Mouse (Mus musculus) lung, postnatal 36 days (tissue): ENCODE results near the gene Psenen.

ENCODE experiments used
- DNase-seq: peaks from one replicate; pipeline ENCODE4 v3.0.0; 2022; ENCODE audit warnings: mixed read lengths

The Psenen gene

DNA sequence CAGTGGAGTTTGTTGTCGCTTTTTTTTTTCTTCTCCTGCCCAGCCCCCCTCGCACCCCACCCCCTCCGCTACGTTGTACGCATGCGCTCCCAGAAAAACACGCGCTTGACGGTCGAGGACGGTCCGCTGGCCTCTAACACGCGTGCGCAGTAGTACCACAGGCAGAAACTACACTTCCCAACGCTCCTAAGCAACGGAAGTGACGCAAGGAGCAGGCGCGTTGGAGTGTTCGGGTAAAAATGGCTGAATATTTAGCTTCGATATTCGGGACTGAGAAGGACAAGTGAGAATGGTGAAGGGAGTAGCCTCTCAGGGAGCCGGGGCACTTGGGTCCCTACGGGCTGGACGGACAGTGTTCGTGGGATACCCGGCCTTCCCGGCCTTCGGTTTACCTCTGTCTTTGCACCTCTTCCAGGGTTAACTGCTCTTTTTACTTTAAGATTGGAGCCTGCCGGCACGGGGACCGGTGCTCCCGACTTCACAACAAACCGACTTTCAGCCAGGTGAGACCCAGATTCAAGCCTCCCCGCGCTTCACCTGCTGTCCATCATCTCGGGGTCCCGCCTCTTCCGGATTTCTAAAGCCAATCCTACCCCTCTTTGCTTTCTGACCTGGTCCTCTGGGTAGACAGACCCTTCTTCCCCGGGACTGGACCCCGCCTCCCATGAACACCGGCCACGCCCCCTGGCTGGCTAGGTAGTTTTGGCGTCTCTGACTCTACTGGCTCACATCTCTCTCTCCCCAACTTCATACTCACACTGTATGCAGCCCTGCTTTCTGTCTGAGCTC is at the start of gene Psenen, which contains the start of the genes U2af1l4 and Gm49396:
Gene Psenen, minus strand, starts transcription at position 511 of the 789 bp plus-strand sequence.
Gene U2af1l4, plus strand, starts transcription at position 185 of the 789 bp plus-strand sequence.
Gene Gm49396, plus strand, starts transcription at position 228 of the 789 bp plus-strand sequence.
- peak; percentile 99 for DNase-seq

GRCm38 (mm10) chr7:30612654-30613402 is 49.4 kb upstream of the Psenen start, which contains the start of gene Upk1a:
TSS of gene Upk1a (minus strand) at chr7:30612847.
- DNase-seq: no peak

DNA sequence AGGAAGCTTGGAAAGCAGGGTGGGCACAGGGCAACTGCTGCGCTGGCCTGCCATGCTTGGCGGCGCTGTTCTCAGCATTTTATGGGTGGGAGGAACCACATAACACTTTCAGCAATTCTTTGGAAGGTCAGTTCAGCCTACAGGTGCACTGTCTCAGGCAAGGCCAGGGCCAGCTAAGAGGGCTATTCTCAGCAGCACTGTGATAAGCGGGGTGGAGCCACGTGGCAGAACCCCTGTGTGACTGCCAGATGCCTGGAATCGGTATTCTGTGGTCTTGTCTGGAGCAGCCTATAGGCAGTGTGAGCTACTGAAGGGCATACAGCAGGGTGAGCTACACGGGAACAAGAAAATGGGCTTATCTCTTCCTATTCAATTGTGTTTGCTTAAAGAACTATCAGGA is 46.6 kb upstream of the Psenen start:
- DNase-seq: no peak

- DNase-seq: no peak
Measured at GRCm38 (mm10) chr7:30608476-30608875, 45.0 kb upstream of the Psenen start.

DNA sequence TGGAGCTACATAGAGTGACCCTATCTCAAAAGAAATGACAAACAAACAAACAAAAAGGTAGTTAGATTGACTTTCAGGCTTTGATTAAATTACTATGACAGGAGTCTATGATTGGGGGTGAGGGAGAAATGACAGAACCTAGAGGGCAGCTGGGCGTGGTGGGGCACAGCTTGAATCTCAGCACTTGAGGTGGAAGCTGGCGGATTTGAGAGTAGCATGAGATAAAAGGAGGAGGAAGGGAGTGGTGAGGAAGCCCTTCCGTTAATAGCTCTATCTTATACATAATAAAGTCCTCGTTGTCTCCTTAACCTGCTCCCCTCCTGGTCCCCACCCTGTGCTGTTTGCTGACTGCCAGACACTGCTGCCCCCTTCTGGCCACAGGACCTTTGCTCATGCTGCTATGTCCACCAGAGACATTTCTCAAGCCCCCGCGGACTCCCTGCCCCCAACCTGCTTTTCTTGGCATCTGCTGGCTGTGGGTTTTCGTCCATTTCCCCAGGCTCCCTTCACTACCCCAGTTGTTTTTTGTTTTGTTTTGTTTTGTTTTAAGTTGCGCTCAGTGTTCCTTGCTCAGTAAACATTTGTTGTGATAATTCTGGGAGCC is 44.4 kb upstream of the Psenen start:
- peak; percentile 87 for DNase-seq

DNA sequence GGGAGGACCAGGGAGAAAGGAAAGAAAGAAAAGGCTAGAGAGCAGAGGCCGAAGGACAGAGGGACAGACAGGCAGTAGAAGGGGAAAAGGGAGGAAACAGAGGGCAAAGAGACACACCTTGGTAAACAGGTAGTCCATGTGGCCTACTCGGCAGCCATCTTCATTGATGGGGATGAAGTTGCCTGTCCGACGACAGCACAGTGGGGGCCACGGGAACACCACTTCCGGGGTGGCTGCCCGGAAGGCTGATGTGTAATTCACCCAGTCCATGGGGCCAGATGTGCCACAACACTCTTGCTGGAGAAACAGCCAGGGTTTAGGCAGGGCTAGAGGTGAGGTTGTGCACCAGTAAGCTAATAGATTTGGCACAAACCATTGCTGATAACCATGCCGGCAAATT is 41.5 kb upstream of the Psenen start:
- no peak for DNase-seq

DNA sequence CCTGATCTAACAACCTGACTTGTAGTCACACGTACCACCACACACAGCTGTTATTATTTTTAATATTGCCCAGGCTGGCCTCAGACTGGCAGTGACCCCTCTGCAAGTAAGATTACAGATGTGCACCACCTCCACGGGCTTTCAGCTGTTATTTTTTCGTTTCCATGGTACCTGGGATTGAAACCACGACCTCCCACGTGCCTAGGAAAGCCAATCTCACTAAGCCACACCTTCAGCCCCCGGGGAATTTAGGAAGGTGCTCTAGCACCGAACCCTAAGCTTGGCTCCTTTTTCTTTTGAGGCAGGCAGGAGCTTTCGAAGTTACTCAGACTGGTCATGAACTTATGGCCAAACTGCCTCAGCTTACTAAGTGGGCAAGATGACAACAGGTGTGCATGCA is 41.0 kb upstream of the Psenen start:
- no peak for DNase-seq

GRCm38 (mm10) chr7:30602583-30602982 is 39.2 kb upstream of the Psenen start:
- DNase-seq: peak; percentile 88

DNA sequence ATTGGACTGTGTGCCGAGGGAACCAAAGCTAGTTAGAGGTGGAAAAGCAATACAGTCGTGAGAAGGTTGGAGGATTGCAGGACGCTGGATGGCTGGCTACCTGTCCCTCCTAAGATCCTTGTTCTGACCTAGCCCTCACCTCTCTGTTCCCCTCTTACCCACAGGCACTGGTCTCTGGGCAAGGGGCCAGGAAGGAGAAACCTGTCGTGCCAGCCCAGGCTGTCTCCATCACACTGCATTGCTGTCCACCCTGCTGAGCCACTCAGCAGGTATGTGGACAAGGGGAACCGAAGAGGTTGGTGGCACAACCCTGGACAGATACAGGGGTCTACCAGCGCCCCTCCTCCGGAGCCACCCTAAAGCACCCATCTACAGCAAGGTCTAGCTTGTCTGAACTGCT is 37.2 kb upstream of the Psenen start:
- peak; percentile 84 for DNase-seq

DNA sequence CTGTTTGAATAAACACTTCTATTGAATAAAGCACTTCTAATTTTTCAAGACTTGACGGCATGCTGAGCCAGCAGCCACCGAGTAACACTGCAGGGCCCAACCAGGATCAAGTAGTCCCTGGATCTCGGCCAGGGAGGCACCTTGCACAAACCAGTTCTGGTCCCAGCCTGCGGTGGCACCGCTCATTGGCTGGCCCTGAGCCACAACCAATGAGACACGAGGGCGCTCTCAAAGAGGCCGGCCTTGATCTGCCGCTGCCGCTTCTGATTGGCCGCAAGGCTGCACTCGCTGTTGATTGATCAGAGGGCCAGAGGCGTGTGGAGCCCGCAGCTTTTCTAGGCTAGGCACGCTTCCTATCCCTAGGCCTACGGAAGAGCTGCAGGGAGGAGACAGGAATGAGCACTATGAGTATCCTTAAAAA is 36.5 kb upstream of the Psenen start:
- peak; percentile 97 for DNase-seq

- no peak for DNase-seq
Measured at GRCm38 (mm10) chr7:30598786-30599185, 35.4 kb upstream of the Psenen start, which contains the start of gene Zbtb32. TSS of gene Zbtb32 (minus strand) at chr7:30598909.

- DNase-seq: peak; percentile 70
Measured at GRCm38 (mm10) chr7:30596811-30597210, 33.4 kb upstream of the Psenen start.

DNA sequence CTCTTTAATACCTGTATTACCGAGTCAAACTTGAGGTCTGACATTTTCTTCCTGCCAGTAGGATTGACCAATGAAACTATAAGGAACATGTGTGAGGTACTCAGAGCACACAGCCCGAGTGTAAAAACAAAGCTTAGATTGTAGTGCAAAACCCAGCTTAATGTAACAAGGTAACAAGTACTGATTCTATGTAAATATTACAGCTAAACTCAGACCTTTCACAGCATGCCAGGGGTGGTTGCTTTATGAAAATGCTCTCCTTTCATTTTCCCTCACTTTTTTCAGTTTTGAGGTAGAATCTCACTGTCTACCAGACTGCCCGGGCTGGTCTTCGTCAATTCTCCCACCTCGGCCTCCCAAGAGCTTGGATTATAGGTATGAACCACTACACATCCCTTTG is 32.7 kb upstream of the Psenen start:
- DNase-seq: no peak

- no peak for DNase-seq
Measured at GRCm38 (mm10) chr7:30594510-30595024, 31.1 kb upstream of the Psenen start.

GRCm38 (mm10) chr7:30593579-30594509 is 30.4 kb upstream of the Psenen start:
- no peak for DNase-seq

- peak; percentile 23 for DNase-seq
Measured at GRCm38 (mm10) chr7:30592772-30593423, 29.5 kb upstream of the Psenen start.

DNA sequence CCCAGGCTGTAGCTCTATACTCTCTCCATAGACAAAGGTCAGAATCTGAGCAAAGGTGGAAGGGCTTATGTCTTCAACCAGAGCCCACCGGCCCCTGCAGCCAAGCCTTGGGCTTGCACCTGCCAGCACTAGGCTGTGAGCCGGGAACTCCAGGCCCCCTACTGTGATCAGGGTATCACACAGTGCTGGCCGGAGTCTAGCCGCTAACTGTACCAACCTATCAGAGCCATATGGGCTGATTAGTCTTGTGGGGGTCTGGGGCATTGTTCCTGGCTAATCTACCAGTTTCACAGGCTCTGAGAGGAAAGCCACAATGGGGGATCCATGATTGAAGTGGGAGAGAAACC is 28.2 kb upstream of the Psenen start:
- no peak for DNase-seq

GRCm38 (mm10) chr7:30590927-30591604 is 27.6 kb upstream of the Psenen start:
- DNase-seq: no peak

DNA sequence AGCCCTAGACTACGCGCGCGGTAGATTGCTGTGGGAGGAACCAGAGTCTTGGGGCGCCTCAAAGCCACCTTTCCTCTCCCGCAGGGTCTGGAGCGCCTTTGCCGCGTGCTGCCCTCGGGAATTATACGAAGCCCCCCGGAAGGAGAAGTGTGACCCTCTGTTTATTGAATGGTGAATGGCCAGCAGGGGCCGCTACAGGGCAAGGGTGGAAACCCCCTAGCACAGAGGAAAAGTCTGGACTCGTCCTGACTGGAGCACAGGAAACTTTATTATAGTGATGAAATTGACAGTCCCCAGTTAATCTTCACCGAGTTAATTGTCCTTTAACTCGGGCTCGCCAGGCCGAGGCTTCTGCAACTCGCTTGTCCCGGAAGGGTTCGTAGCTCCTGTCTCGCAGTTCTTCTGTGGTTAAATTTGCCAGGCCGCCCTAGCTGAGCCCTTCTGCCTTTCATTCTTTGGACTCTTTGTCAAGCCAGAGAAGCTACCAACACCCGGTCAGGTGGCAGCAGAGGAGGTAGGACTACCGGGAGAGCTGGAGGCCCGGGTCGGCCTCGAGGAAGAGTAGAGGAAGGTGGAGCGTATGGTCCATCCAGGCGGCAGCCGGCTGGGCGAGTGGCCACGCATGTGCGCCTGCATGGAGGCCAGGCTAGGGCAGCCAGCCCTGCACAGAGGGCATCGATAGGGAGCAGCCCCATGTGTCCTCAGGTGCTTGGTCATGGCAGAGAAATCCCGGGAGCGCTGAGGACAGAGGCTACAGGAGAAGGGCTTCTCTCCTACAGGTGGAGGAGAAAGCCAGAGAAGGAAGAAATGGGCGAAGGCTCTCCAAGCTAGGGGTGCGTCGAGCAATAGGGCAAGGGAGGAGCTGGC is 26.2 kb upstream of the Psenen start:
- peak; percentile 90 for DNase-seq
